ENCODE assay signal across 8 mouse cellular contexts in genomic region chr14:57825788-57826751, GRCm38 (mm10). TPM values are rescaled to one million over a fixed set of nuclear protein-coding genes. Genes with fewer than 3 reads are reported as not detected.
DNase-seq lines count a peak whose midpoint lies in the region; ATAC-seq lines count a peak whose summit lies in the region.

TSS of gene Ska3 (minus strand) at chr14:57826185.
TSS of gene Mrpl57 (plus strand) at chr14:57826234.

- peak; percentile 94 for DNase-seq in 3T3-L1 (ENCODE audit: low read depth, low spot score)
- DNase-seq in adrenal gland, postnatal 4 days (ENCODE audit: low spot score in 2 of 2), result peak; percentile 85 to 90
- DNase-seq in embryonic facial prominence, embryonic 14.5 days (ENCODE audit: low spot score), result peak; percentile 96
- peak; percentile 89 to 92 for DNase-seq in heart, adult 9 months (ENCODE audit: low spot score in 2 of 2)
- DNase-seq in monocyte, adult 2 months (ENCODE audit: low read depth in 1 of 2, low spot score in 2 of 2), result peak; percentile 67 to 85
- DNase-seq in spleen, postnatal 36 days (ENCODE audit: low spot score in 2 of 2), result peak; percentile 90 to 94

- peak within 1 kb of the TSS; percentile 63 for H3K4me2 ChIP-seq in embryonic facial prominence, embryonic 14.5 days (ENCODE audit: low read depth, low read length)
- H3K4me2 ChIP-seq in kidney, embryonic 14.5 days (replicated peaks; ENCODE audit: low read depth, low read length), result peak within 1 kb of the TSS; percentile 79
- peak within 1 kb of the TSS; percentile 81 for H3K4me2 ChIP-seq in limb, embryonic 15.5 days

- WGBS in embryonic facial prominence, embryonic 14.5 days, result under 1% methylated on average over 55 of the region's 96 CpGs
- under 1% methylated on average over 96 of the region's 96 CpGs for WGBS in kidney, embryonic 14.5 days
- under 1% methylated on average over 96 of the region's 96 CpGs for WGBS in limb, embryonic 15.5 days

- peaks cover 9% of the 10 kb centered on the region for H3K4me1 ChIP-seq in embryonic facial prominence, embryonic 14.5 days (ENCODE audit: control insufficient read depth, insufficient read depth, low read length)
- H3K4me1 ChIP-seq in kidney, embryonic 14.5 days (ENCODE audit: control insufficient read depth, insufficient read depth, low read length), result 0 out of 2 replicates have a peak, but pooled peaks cover 8% of the 10 kb centered on the region
- H3K4me1 ChIP-seq in limb, embryonic 15.5 days, result peaks cover 14% of the 10 kb centered on the region

- peak within 1 kb of the TSS; percentile 87 for H3K27ac ChIP-seq in embryonic facial prominence, embryonic 14.5 days (replicated peaks; ENCODE audit: low read depth, low read length)
- peak within 1 kb of the TSS; percentile 95 for H3K27ac ChIP-seq in kidney, embryonic 14.5 days (ENCODE audit: low read depth, low read length)
- peak within 1 kb of the TSS; percentile 95 for H3K27ac ChIP-seq in limb, embryonic 15.5 days

- H3K9ac ChIP-seq in embryonic facial prominence, embryonic 14.5 days (ENCODE audit: low read depth, low read length), result peak within 1 kb of the TSS; percentile 89
- peak within 1 kb of the TSS; percentile 90 for H3K9ac ChIP-seq in kidney, embryonic 14.5 days (ENCODE audit: low read depth, low read length)
- H3K9ac ChIP-seq in limb, embryonic 15.5 days, result peak within 1 kb of the TSS; percentile 93

- peak within 1 kb of the TSS; percentile 70 for H3K4me3 ChIP-seq in embryonic facial prominence, embryonic 14.5 days (ENCODE audit: low read depth, low read length)
- peak within 1 kb of the TSS; percentile 90 for H3K4me3 ChIP-seq in kidney, embryonic 14.5 days (ENCODE audit: low read length)
- peak within 1 kb of the TSS; percentile 92 for H3K4me3 ChIP-seq in limb, embryonic 15.5 days

- no peaks in the 10 kb centered on the region for H3K27me3 ChIP-seq in embryonic facial prominence, embryonic 14.5 days (replicated peaks; ENCODE audit: control insufficient read depth, insufficient read depth, low read length)
- H3K27me3 ChIP-seq in kidney, embryonic 14.5 days (ENCODE audit: control insufficient read depth, insufficient read depth, low read length), result no peaks in the 10 kb centered on the region
- no peaks in the 10 kb centered on the region for H3K27me3 ChIP-seq in limb, embryonic 15.5 days

- peak; percentile 97 for ATAC-seq in embryonic facial prominence, embryonic 14.5 days (ENCODE audit: low read depth)
- peak; percentile 96 for ATAC-seq in kidney, embryonic 14.5 days (ENCODE audit: low FRiP score, low TSS enrichment)
- ATAC-seq in limb, embryonic 15.5 days (ENCODE audit: insufficient number of reproducible peaks, low FRiP score, low TSS enrichment, low read depth), result peak; percentile 88

- no peaks in the 10 kb centered on the region for H3K9me3 ChIP-seq in embryonic facial prominence, embryonic 14.5 days (ENCODE audit: control insufficient read depth, low read length)
- H3K9me3 ChIP-seq in kidney, embryonic 14.5 days (ENCODE audit: control insufficient read depth, low read length), result no peaks in the 10 kb centered on the region
- no peaks in the 10 kb centered on the region for H3K9me3 ChIP-seq in limb, embryonic 15.5 days

- H3K36me3 ChIP-seq in embryonic facial prominence, embryonic 14.5 days (ENCODE audit: control insufficient read depth, insufficient read depth, low read length), result peaks cover 19% of the 10 kb centered on the region
- peaks cover 27% of the 10 kb centered on the region for H3K36me3 ChIP-seq in kidney, embryonic 14.5 days (ENCODE audit: control insufficient read depth, insufficient read depth, low read length)
- peaks cover 15% of the 10 kb centered on the region for H3K36me3 ChIP-seq in limb, embryonic 15.5 days

RNA-seq across cellular contexts. Expression of gene Ska3, which starts in this region (rescaled TPM):
- total RNA-seq in adrenal gland, postnatal 4 days (2021), result 10 to 100 TPM in 1 of 2 experiments, 1 to 10 TPM in 1; 8.0 to 11.4 TPM
- polyA plus RNA-seq in embryonic facial prominence, embryonic 14.5 days (2014; fragmentation: Nextera tagmentation; extraction: Ambion mirVana), result 15.3 and 17.2 TPM in 2 replicates
- polyA plus RNA-seq in kidney, embryonic 14.5 days (2014; fragmentation: Nextera tagmentation; extraction: Ambion mirVana), result 32.1 and 51.9 TPM in 2 replicates
- polyA plus RNA-seq in limb, embryonic 15.5 days (2015; fragmentation: Nextera tagmentation; extraction: Ambion mirVana), result 26.9 and 27.5 TPM in 2 replicates

RNA-seq across cellular contexts. Expression of gene Mrpl57, which starts in this region (rescaled TPM):
- total RNA-seq in adrenal gland, postnatal 4 days (2021), result 100 to 1,000 TPM; 101 to 107 TPM
- polyA plus RNA-seq in embryonic facial prominence, embryonic 14.5 days (2014; fragmentation: Nextera tagmentation; extraction: Ambion mirVana), result 151 and 161 TPM in 2 replicates
- 161 and 166 TPM in 2 replicates for polyA plus RNA-seq in kidney, embryonic 14.5 days (2014; fragmentation: Nextera tagmentation; extraction: Ambion mirVana)
- 153 and 154 TPM in 2 replicates for polyA plus RNA-seq in limb, embryonic 15.5 days (2015; fragmentation: Nextera tagmentation; extraction: Ambion mirVana)

Comparison
In these comparisons a context has a peak if more than half of its experiments do, and no peak if none do; other contexts are left out.
1. Peak in every context shown above with its lines: DNase-seq, ATAC-seq, H3K4me3 ChIP-seq and H3K27ac ChIP-seq.